8 mouse cellular contexts compared by ENCODE assay signal in genomic region chr11:98586087-98586891, GRCm38 (mm10). TPM values are rescaled to one million over a fixed set of nuclear protein-coding genes. Genes with fewer than 3 reads are reported as not detected.
DNase-seq lines count a peak whose midpoint lies in the region; ATAC-seq and TF ChIP-seq lines count a peak whose summit lies in the region.

No protein-coding gene starts in this region.

- no peak for ATAC-seq in erythroblast, adult 5-6 weeks (replicated peaks; ENCODE audit: low FRiP score, poor library complexity, severe bottlenecking)
- peak; percentile 65 for ATAC-seq in hindbrain, embryonic 13.5 days (ENCODE audit: low FRiP score)
- ATAC-seq in stomach, embryonic 16.5 days (ENCODE audit: insufficient read depth, low FRiP score) = peak; percentile 2; the same call in 1 of the 2 replicates

- peaks cover 16% of the 10 kb centered on the region for H3K79me2 ChIP-seq in liver, adult 2 months (ENCODE audit: control insufficient read depth, insufficient read depth, low read length)

- H3K4me3 ChIP-seq in erythroblast, embryonic 14.5 days (replicated peaks) = peak overlapping the region; percentile 79
- peak overlapping the region; percentile 93 for H3K4me3 ChIP-seq in E14TG2a.4 (replicated peaks; ENCODE audit: low read length)
- peak overlapping the region; percentile 86 for H3K4me3 ChIP-seq in embryonic fibroblast, embryonic 13.5 days (ENCODE audit: insufficient read depth, low read length)
- H3K4me3 ChIP-seq in hindbrain, embryonic 13.5 days = peak overlapping the region; percentile 86
- peak overlapping the region; percentile 85 for H3K4me3 ChIP-seq in liver, adult 2 months (ENCODE audit: insufficient read depth, low read depth, low read length)
- peak overlapping the region; percentile 95 for H3K4me3 ChIP-seq in stomach, embryonic 16.5 days (replicated peaks; ENCODE audit: low read length)

- peaks cover 87% of the 10 kb centered on the region for H3K4me1 ChIP-seq in erythroblast, embryonic 14.5 days (ENCODE audit: control insufficient read depth)
- H3K4me1 ChIP-seq in E14TG2a.4 (replicated peaks; ENCODE audit: low read depth, low read length) = peaks cover 78% of the 10 kb centered on the region
- peaks cover 19% of the 10 kb centered on the region for H3K4me1 ChIP-seq in embryonic fibroblast, embryonic 13.5 days (ENCODE audit: control insufficient read depth, insufficient read depth, low read length)
- peaks cover 39% of the 10 kb centered on the region for H3K4me1 ChIP-seq in hindbrain, embryonic 13.5 days (replicated peaks)
- peaks cover 44% of the 10 kb centered on the region for H3K4me1 ChIP-seq in liver, adult 2 months (ENCODE audit: control insufficient read depth, insufficient read depth, low read length)
- peaks cover 38% of the 10 kb centered on the region for H3K4me1 ChIP-seq in stomach, embryonic 16.5 days (ENCODE audit: control insufficient read depth, insufficient read depth, low read length)

- no peak overlapping the region; the same call in 1 of the 2 replicates for H3K27ac ChIP-seq in embryonic fibroblast, embryonic 13.5 days (ENCODE audit: insufficient read depth, low read length)
- H3K27ac ChIP-seq in hindbrain, embryonic 13.5 days = peak overlapping the region; percentile 85
- H3K27ac ChIP-seq in liver, adult 2 months (replicated peaks; ENCODE audit: insufficient read depth, low read depth, low read length) = peak overlapping the region; percentile 75
- peak overlapping the region; percentile 94 for H3K27ac ChIP-seq in stomach, embryonic 16.5 days (ENCODE audit: low read length)

- H3K9me3 ChIP-seq in erythroblast, embryonic 14.5 days (ENCODE audit: control insufficient read depth, low read length) = no peaks in the 10 kb centered on the region
- H3K9me3 ChIP-seq in E14TG2a.4 (ENCODE audit: low read length) = no peaks in the 10 kb centered on the region
- H3K9me3 ChIP-seq in hindbrain, embryonic 13.5 days = no peaks in the 10 kb centered on the region
- no peaks in the 10 kb centered on the region for H3K9me3 ChIP-seq in stomach, embryonic 16.5 days (replicated peaks; ENCODE audit: control insufficient read depth, low read length)

- peak overlapping the region; percentile 91 for H3K9ac ChIP-seq in hindbrain, embryonic 13.5 days
- H3K9ac ChIP-seq in liver, adult 2 months (ENCODE audit: low read depth, low read length) = peak overlapping the region; percentile 91
- H3K9ac ChIP-seq in stomach, embryonic 16.5 days (ENCODE audit: low read length) = peak overlapping the region; percentile 96

- peak; percentile 98 for DNase-seq in liver, adult 2 months (ENCODE audit: extremely low read depth, low read depth, low spot score)
- DNase-seq in thymus, postnatal 0 days (ENCODE audit: low spot score) = no peak

- peaks cover 47% of the 10 kb centered on the region for H3K36me3 ChIP-seq in erythroblast, embryonic 14.5 days (ENCODE audit: control insufficient read depth)
- peaks cover 32% of the 10 kb centered on the region for H3K36me3 ChIP-seq in E14TG2a.4 (ENCODE audit: insufficient read depth, low read length)
- H3K36me3 ChIP-seq in hindbrain, embryonic 13.5 days = peaks cover 26% of the 10 kb centered on the region
- peaks cover 11% of the 10 kb centered on the region; the same call in 1 of the 2 replicates for H3K36me3 ChIP-seq in liver, adult 2 months (ENCODE audit: control insufficient read depth, insufficient read depth, low read length)
- H3K36me3 ChIP-seq in stomach, embryonic 16.5 days (ENCODE audit: control insufficient read depth, insufficient read depth, low read length) = no peaks in the 10 kb centered on the region; the same call in 1 of the 2 replicates

- no peak for TF ChIP-seq POLR2A in embryonic fibroblast, embryonic 13.5 days (IDR thresholded peaks at IDR 0.05; ENCODE audit: low read depth, low read length)
- no peak for TF ChIP-seq POLR2A in liver, adult 2 months (IDR thresholded peaks at IDR 0.05; ENCODE audit: extremely low read depth, insufficient read depth, low read length)

- no peak for TF ChIP-seq CTCF in E14TG2a.4 (conservative IDR thresholded peaks at IDR 0.05; ENCODE audit: low read length)
- no peak for TF ChIP-seq CTCF in embryonic fibroblast, embryonic 13.5 days (IDR thresholded peaks at IDR 0.05; ENCODE audit: borderline replicate concordance, insufficient read depth, low read length)
- TF ChIP-seq CTCF in liver, adult 2 months (IDR thresholded peaks at IDR 0.05; ENCODE audit: low read depth, low read length) = no peak

- no peaks in the 10 kb centered on the region for H3K27me3 ChIP-seq in erythroblast, embryonic 14.5 days (ENCODE audit: control insufficient read depth)
- no peaks in the 10 kb centered on the region for H3K27me3 ChIP-seq in E14TG2a.4 (ENCODE audit: insufficient read depth, low read length)
- H3K27me3 ChIP-seq in hindbrain, embryonic 13.5 days = peaks cover 4% of the 10 kb centered on the region; the same call in 1 of the 2 replicates
- no peaks in the 10 kb centered on the region for H3K27me3 ChIP-seq in liver, adult 2 months (ENCODE audit: control insufficient read depth, insufficient read depth, low read length)
- H3K27me3 ChIP-seq in stomach, embryonic 16.5 days (ENCODE audit: control insufficient read depth, insufficient read depth, low read length) = no peaks in the 10 kb centered on the region

- 3% methylated on average over 22 of the region's 22 CpGs for WGBS in hindbrain, embryonic 13.5 days
- WGBS in liver, adult 2 months = 1% methylated on average over 22 of the region's 22 CpGs
- WGBS in stomach, embryonic 16.5 days = 1% methylated on average over 22 of the region's 22 CpGs

- H3K4me2 ChIP-seq in hindbrain, embryonic 13.5 days = peak overlapping the region; percentile 93
- peak overlapping the region; percentile 87 for H3K4me2 ChIP-seq in stomach, embryonic 16.5 days (ENCODE audit: low read depth, low read length)

RNA-seq across cellular contexts. Expression of gene Ormdl3, which starts 0.9 kb away (rescaled TPM):
- 13.5 and 13.6 TPM in 2 replicates for polyA plus RNA-seq in erythroblast, embryonic 14.5 days (2012)
- 20.5 and 31.9 TPM in 2 replicates for total RNA-seq in erythroblast, adult 5-6 weeks (2015; ENCODE audit: low replicate concordance)
- total RNA-seq in erythroblast, adult 5-6 weeks (2017; ENCODE audit: low replicate concordance) = 37.9 and 51.6 TPM in 2 replicates
- polyA plus RNA-seq in embryonic fibroblast, embryonic 13.5 days (2011; ENCODE audit: insufficient read length, low read depth, missing spikeins) = 47.7 and 51.9 TPM in 2 replicates
- 91.1 and 91.8 TPM in 2 replicates for polyA plus RNA-seq in hindbrain, embryonic 13.5 days (2015; fragmentation: Nextera tagmentation; extraction: Ambion mirVana)
- 48.3 and 62.0 TPM in 2 replicates for total RNA-seq in liver, adult 2 months (2014; rRNA removed)
- 119 and 166 TPM in 2 replicates for polyA plus RNA-seq in liver, adult 2 months (2012; rRNA removed)
- polyA plus RNA-seq in stomach, embryonic 16.5 days (2015; fragmentation: Nextera tagmentation; extraction: Ambion mirVana) = 56.8 and 61.0 TPM in 2 replicates
- 37.6 and 38.5 TPM in 2 replicates for polyA plus RNA-seq in thymus, postnatal 0 days (2015; fragmentation: Nextera tagmentation; extraction: Ambion mirVana)

RNA-seq across cellular contexts. Expression of gene Lrrc3c, which starts 11.8 kb away (rescaled TPM):
- not detected in 2 replicates for polyA plus RNA-seq in erythroblast, embryonic 14.5 days (2012)
- not detected in 2 replicates for total RNA-seq in erythroblast, adult 5-6 weeks (2015; ENCODE audit: low replicate concordance)
- total RNA-seq in erythroblast, adult 5-6 weeks (2017; ENCODE audit: low replicate concordance) = not detected in 2 replicates
- polyA plus RNA-seq in embryonic fibroblast, embryonic 13.5 days (2011; ENCODE audit: insufficient read length, low read depth, missing spikeins) = not detected in 2 replicates
- polyA plus RNA-seq in hindbrain, embryonic 13.5 days (2015; fragmentation: Nextera tagmentation; extraction: Ambion mirVana) = not detected in 2 replicates
- total RNA-seq in liver, adult 2 months (2014; rRNA removed) = not detected in 2 replicates
- not detected in 2 replicates for polyA plus RNA-seq in liver, adult 2 months (2012; rRNA removed)
- polyA plus RNA-seq in stomach, embryonic 16.5 days (2015; fragmentation: Nextera tagmentation; extraction: Ambion mirVana) = not detected in 2 replicates
- not detected in 2 replicates for polyA plus RNA-seq in thymus, postnatal 0 days (2015; fragmentation: Nextera tagmentation; extraction: Ambion mirVana)

RNA-seq across cellular contexts. Expression of gene Zpbp2, which starts 35.4 kb away (rescaled TPM):
- 0.08 and 0.09 TPM in 2 replicates for polyA plus RNA-seq in erythroblast, embryonic 14.5 days (2012)
- total RNA-seq in erythroblast, adult 5-6 weeks (2015; ENCODE audit: low replicate concordance) = not detected in 2 replicates
- total RNA-seq in erythroblast, adult 5-6 weeks (2017; ENCODE audit: low replicate concordance) = 4.6 TPM in 1 of 2 replicates, not detected in the other
- not detected in 2 replicates for polyA plus RNA-seq in embryonic fibroblast, embryonic 13.5 days (2011; ENCODE audit: insufficient read length, low read depth, missing spikeins)
- polyA plus RNA-seq in hindbrain, embryonic 13.5 days (2015; fragmentation: Nextera tagmentation; extraction: Ambion mirVana) = 0.14 TPM in 1 of 2 replicates, not detected in the other
- 0.28 and 0.94 TPM in 2 replicates for total RNA-seq in liver, adult 2 months (2014; rRNA removed)
- polyA plus RNA-seq in liver, adult 2 months (2012; rRNA removed) = 0.09 TPM in 1 of 2 replicates, not detected in the other
- polyA plus RNA-seq in stomach, embryonic 16.5 days (2015; fragmentation: Nextera tagmentation; extraction: Ambion mirVana) = 0.18 and 0.19 TPM in 2 replicates
- 2.3 and 2.4 TPM in 2 replicates for polyA plus RNA-seq in thymus, postnatal 0 days (2015; fragmentation: Nextera tagmentation; extraction: Ambion mirVana)

RNA-seq across cellular contexts. Expression of gene Gm12355, which starts 39.2 kb away (rescaled TPM):
- polyA plus RNA-seq in erythroblast, embryonic 14.5 days (2012) = not detected in 2 replicates
- total RNA-seq in erythroblast, adult 5-6 weeks (2015; ENCODE audit: low replicate concordance) = 1.0 and 2.5 TPM in 2 replicates
- total RNA-seq in erythroblast, adult 5-6 weeks (2017; ENCODE audit: low replicate concordance) = 0.60 and 1.1 TPM in 2 replicates
- polyA plus RNA-seq in embryonic fibroblast, embryonic 13.5 days (2011; ENCODE audit: insufficient read length, low read depth, missing spikeins) = 7.2 and 8.9 TPM in 2 replicates
- polyA plus RNA-seq in hindbrain, embryonic 13.5 days (2015; fragmentation: Nextera tagmentation; extraction: Ambion mirVana) = 0.82 and 1.2 TPM in 2 replicates
- total RNA-seq in liver, adult 2 months (2014; rRNA removed) = not detected in 2 replicates
- polyA plus RNA-seq in liver, adult 2 months (2012; rRNA removed) = not detected in 2 replicates
- polyA plus RNA-seq in stomach, embryonic 16.5 days (2015; fragmentation: Nextera tagmentation; extraction: Ambion mirVana) = 0.39 and 1.6 TPM in 2 replicates
- 0.78 and 1.1 TPM in 2 replicates for polyA plus RNA-seq in thymus, postnatal 0 days (2015; fragmentation: Nextera tagmentation; extraction: Ambion mirVana)

RNA-seq across cellular contexts. Expression of gene Gsdma3, which starts 39.9 kb away (rescaled TPM):
- polyA plus RNA-seq in erythroblast, embryonic 14.5 days (2012) = not detected in 2 replicates
- not detected in 2 replicates for total RNA-seq in erythroblast, adult 5-6 weeks (2015; ENCODE audit: low replicate concordance)
- total RNA-seq in erythroblast, adult 5-6 weeks (2017; ENCODE audit: low replicate concordance) = not detected in 2 replicates
- not detected in 2 replicates for polyA plus RNA-seq in embryonic fibroblast, embryonic 13.5 days (2011; ENCODE audit: insufficient read length, low read depth, missing spikeins)
- polyA plus RNA-seq in hindbrain, embryonic 13.5 days (2015; fragmentation: Nextera tagmentation; extraction: Ambion mirVana) = not detected in 2 replicates
- total RNA-seq in liver, adult 2 months (2014; rRNA removed) = not detected in 2 replicates
- not detected in 2 replicates for polyA plus RNA-seq in liver, adult 2 months (2012; rRNA removed)
- not detected in 2 replicates for polyA plus RNA-seq in stomach, embryonic 16.5 days (2015; fragmentation: Nextera tagmentation; extraction: Ambion mirVana)
- 0.26 and 0.42 TPM in 2 replicates for polyA plus RNA-seq in thymus, postnatal 0 days (2015; fragmentation: Nextera tagmentation; extraction: Ambion mirVana)
